Mouse (Mus musculus) left cerebral cortex, adult 6 months (tissue): ENCODE measurements around the gene Kbtbd2. TPM values are rescaled to one million over a fixed set of nuclear protein-coding genes. Genes with fewer than 3 reads are reported as not detected.

Source experiments
- long read RNA-seq, 2 experiments: library from polyadenylated mRNA; unstranded; transcript quantifications; one replicate each; pipeline ENCODE4 v2.0.0; 2019 to 2020
- polyA plus RNA-seq: library from polyadenylated mRNA; unstranded; fragments of <200 nt; fragmentation: Nextera tagmentation; gene quantifications from 2 replicates; pipeline ENCODE4 v1.2.3, GENCODE M21; 2021

Kbtbd2 gene
- polyA plus RNA-seq = 25.4 and 28.5 TPM in 2 replicates
- long read RNA-seq, experiment 1, transcript Kbtbd2-202 (4 exons, 3,816 nt) = major isoform, 88 of 153 reads
- long read RNA-seq, experiment 1, partial matches to known transcripts = 11 of 153 reads
- long read RNA-seq, experiment 1, other reads (novel, unspliced or antisense) = 50 of 153 reads
- long read RNA-seq, experiment 2, transcript Kbtbd2-202 (4 exons, 3,816 nt) = major isoform, 9 of 29 reads
- long read RNA-seq, experiment 2, partial matches to known transcripts = 3 of 29 reads
- long read RNA-seq, experiment 2, other reads (novel, unspliced or antisense) = 17 of 29 reads

DNA sequence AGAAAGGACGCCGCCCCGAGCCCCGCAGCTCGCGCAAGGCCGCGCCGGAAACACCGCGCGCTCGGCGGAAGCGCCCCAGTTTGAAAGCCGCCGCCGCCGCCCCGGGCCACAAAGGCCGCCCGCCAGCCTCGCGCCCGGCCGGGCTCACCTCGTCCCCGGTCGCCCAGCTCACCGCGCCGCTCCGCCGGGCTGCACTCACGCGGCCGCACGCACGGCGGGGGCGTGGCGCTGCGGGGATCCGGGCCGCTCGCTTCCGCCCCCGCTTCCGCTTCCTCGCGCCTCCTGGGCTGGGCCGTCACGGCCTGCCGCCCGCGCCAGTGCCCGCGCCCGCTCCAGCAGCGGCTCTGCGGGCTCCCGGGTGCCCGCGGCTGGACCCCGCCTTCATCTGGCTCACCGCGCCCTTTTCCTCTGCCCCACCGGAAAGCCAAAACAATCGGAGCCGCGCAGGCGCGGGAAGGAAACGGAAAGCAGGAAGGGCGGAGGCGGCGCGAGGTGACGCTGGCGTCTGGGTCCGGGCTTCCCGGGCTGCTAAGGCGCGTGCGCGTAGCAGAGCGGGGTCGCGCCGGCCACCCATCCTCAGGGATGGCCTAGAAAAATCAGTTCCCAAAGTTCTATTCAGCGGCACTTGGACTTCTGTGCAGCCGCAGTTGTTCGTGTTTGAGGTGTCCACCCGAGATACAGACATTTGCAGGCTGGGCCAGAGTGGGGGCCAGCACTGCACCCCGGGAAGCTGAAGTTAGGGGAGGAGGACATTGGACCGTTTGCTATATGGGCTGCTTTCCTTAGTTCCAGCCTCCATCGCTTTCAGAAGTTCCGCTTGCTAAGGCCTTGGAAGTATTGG lies at the start of gene Kbtbd2:
Gene Kbtbd2 (minus strand): TSS at position 503 of the 841 bp plus-strand sequence.

DNA sequence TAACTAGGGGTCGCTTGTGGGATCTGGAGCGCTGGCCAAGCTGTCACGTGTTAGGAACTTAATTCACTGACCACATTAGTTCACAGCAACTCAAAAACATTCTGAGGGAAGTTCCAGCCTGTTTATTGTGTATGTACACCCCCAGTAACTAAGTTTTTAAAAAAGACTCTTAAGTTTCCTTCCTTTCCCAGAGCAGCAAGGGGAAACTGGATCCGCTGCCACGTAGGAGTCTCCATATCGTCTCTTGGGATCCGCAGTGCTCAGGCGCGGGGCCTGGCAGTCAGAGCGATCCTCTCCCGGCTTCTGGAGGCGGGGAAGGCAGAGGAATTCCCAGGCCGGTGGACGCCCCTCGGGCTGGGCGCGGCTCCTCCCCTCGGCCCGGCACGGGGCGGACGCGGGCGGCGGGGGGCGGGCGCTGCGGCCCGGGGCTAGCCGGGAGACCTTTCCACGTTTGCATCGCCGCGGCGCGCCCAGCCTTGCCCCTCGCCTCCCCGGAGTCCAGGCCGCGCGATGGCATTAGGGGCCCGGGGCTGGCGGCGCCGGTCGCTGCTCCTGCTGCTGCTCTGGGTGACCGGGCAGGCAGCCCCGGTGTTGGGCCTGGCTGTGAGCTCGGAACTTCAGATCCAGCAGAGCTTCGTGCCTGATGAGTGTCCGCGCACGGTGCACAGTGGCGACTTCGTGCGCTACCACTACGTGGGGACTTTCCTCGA lies 34.2 kb upstream of the Kbtbd2 start, which contains the start of gene Fkbp9:
Gene Fkbp9 (plus strand): TSS at position 363 of the 710 bp plus-strand sequence.

Other genes starting within 250 kb of the Kbtbd2 start
- 1.5 and 1.9 TPM in 2 replicates for gene Pde1c, start 228.7 kb downstream of the Kbtbd2 start, polyA plus RNA-seq
- 31.8 and 39.8 TPM in 2 replicates for gene Lsm5, start 93.1 kb downstream of the Kbtbd2 start, polyA plus RNA-seq
- gene Avl9, start 82.9 kb downstream of the Kbtbd2 start, polyA plus RNA-seq = 5.5 and 5.8 TPM in 2 replicates
- gene Fkbp9, start 34.2 kb upstream of the Kbtbd2 start, polyA plus RNA-seq = 21.4 and 27.4 TPM in 2 replicates
- gene Nt5c3, start 126.1 kb upstream of the Kbtbd2 start, polyA plus RNA-seq = 116 and 128 TPM in 2 replicates
- 0.09 and 0.29 TPM in 2 replicates for gene Vmn1r4, start 126.2 kb upstream of the Kbtbd2 start, polyA plus RNA-seq
- not detected in 2 replicates for gene Vmn1r5, start 172.5 kb upstream of the Kbtbd2 start, polyA plus RNA-seq
- gene Vmn1r6, start 199.4 kb upstream of the Kbtbd2 start, polyA plus RNA-seq = not detected in 2 replicates
- not detected in 2 replicates for gene Vmn1r7, start 227.5 kb upstream of the Kbtbd2 start, polyA plus RNA-seq
- not detected in 2 replicates for gene Vmn1r8, start 234.5 kb upstream of the Kbtbd2 start, polyA plus RNA-seq